Comparison of ENCODE assay signal across 8 mouse cellular contexts in the genomic region with DNA sequence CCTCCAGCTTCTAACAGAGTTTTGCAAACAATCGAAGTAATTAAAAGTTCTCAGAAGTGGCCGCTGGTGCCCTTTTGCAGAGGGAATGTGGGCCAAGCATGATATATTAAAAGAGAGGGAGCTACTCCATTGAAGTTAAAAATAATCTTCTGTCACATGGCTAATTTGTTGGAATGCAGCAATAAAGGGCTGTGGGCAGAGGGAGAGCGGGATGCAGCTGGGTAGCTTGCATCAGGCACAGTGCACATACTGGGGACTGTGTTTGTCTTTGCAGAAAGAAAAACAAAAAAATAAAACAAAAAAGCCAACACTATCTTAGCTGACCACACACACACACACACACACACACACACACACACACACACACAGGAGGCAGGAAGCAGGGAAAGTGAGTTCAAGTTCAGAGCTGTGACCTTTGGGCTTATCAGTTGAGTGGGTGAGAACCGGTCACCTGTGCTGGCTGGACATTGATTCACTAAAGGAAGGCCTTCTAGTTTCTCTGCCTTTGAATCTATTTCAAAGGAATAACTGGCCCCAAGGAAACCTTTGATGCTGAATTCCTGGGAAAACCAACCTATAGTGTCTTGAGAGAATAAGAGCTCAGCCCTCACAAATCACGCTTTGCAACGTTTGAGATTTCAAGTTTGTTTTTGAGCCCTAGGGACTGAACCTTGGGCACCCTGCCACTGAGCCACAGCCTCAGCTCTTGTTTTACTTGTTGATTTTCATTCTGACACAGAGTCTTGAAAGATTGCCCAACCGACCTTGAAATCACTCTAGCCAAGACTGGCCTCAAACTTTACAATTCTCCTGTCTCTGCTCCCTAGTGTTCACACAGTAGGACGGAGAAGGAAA. TPM values are rescaled to one million over a fixed set of nuclear protein-coding genes. Genes with fewer than 3 reads are reported as not detected.
DNase-seq lines count a peak whose midpoint lies in the region; ATAC-seq and TF ChIP-seq lines count a peak whose summit lies in the region.

No protein-coding gene starts in this region.

- peak; percentile 40; the same call in 1 of the 2 replicates for ATAC-seq in liver, embryonic 15.5 days (ENCODE audit: insufficient read depth)
- no peak for ATAC-seq in liver, embryonic 11.5 days (replicated peaks; ENCODE audit: low FRiP score)

- no peak for DNase-seq in liver, embryonic 11.5 days (ENCODE audit: low spot score)
- DNase-seq in kidney, adult 8-10 months, result peak; percentile 81 to 89
- peak; percentile 80 for DNase-seq in ovary, postnatal 36 days (ENCODE audit: low spot score)
- no peak for DNase-seq in retina, postnatal 1 day
- DNase-seq in cerebellum, adult 18-20 months, result no peak
- no peak for DNase-seq in thymus, postnatal 25 days

- 0 out of 2 replicates have a peak, but pooled peaks cover 6% of the 10 kb centered on the region for H3K4me1 ChIP-seq in liver, embryonic 15.5 days (replicated peaks)
- no peaks in the 10 kb centered on the region for H3K4me1 ChIP-seq in liver, embryonic 11.5 days (replicated peaks; ENCODE audit: control insufficient read depth, insufficient read depth, low read length)
- no peaks in the 10 kb centered on the region for H3K4me1 ChIP-seq in cortical plate, adult 2 months (ENCODE audit: control insufficient read depth, insufficient read depth, low read length)

- no peak for TF ChIP-seq CTCF in cortical plate, adult 2 months (IDR thresholded peaks at IDR 0.05; ENCODE audit: extremely low read depth, insufficient read depth, low read length)

- no peaks in the 10 kb centered on the region for H3K9me3 ChIP-seq in liver, embryonic 15.5 days (replicated peaks)
- no peaks in the 10 kb centered on the region for H3K9me3 ChIP-seq in liver, embryonic 11.5 days (ENCODE audit: control insufficient read depth, low read length)

- no peaks in the 10 kb centered on the region for H3K27me3 ChIP-seq in liver, embryonic 15.5 days
- no peaks in the 10 kb centered on the region for H3K27me3 ChIP-seq in liver, embryonic 11.5 days (replicated peaks; ENCODE audit: control insufficient read depth, insufficient read depth, low read length)

- no peak overlapping the region for H3K9ac ChIP-seq in liver, embryonic 15.5 days
- H3K9ac ChIP-seq in liver, embryonic 11.5 days (ENCODE audit: low read depth, low read length), result no peak overlapping the region

- WGBS in liver, embryonic 15.5 days (ENCODE audit: insufficient replicate concordance), result 64% methylated on average over 8 of the region's 8 CpGs
- 70% methylated on average over 8 of the region's 8 CpGs for WGBS in liver, embryonic 11.5 days

- no peaks in the 10 kb centered on the region for H3K36me3 ChIP-seq in liver, embryonic 15.5 days (replicated peaks)
- H3K36me3 ChIP-seq in liver, embryonic 11.5 days (ENCODE audit: control insufficient read depth, insufficient read depth, low read length), result no peaks in the 10 kb centered on the region

- no peak overlapping the region for H3K4me3 ChIP-seq in liver, embryonic 15.5 days (replicated peaks)
- H3K4me3 ChIP-seq in liver, embryonic 11.5 days (ENCODE audit: low read depth, low read length), result no peak overlapping the region
- H3K4me3 ChIP-seq in cortical plate, adult 2 months (ENCODE audit: insufficient read depth, low read length), result no peak overlapping the region

- TF ChIP-seq POLR2A in cortical plate, adult 2 months (IDR thresholded peaks at IDR 0.05; ENCODE audit: extremely low read depth, insufficient read depth, low read length), result no peak

- no peak overlapping the region for H3K27ac ChIP-seq in liver, embryonic 15.5 days (replicated peaks)
- H3K27ac ChIP-seq in liver, embryonic 11.5 days (ENCODE audit: low read depth, low read length), result no peak overlapping the region
- 0 out of 2 replicates have a peak overlapping the region, but pooled peaks have one; percentile 25 for H3K27ac ChIP-seq in cortical plate, adult 2 months (ENCODE audit: insufficient read depth, low read length)

- H3K4me2 ChIP-seq in liver, embryonic 15.5 days, result no peak overlapping the region
- H3K4me2 ChIP-seq in liver, embryonic 11.5 days, result no peak overlapping the region

RNA-seq across cellular contexts. Expression of gene Cyb5b, which starts 21.0 kb away (rescaled TPM):
- 23.8 and 24.5 TPM in 2 replicates for polyA plus RNA-seq in liver, embryonic 15.5 days (2015; fragmentation: Nextera tagmentation; extraction: Ambion mirVana)
- 77.1 and 85.4 TPM in 2 replicates for polyA plus RNA-seq in liver, embryonic 11.5 days (2014; fragmentation: Nextera tagmentation; extraction: Ambion mirVana)
- polyA plus RNA-seq in cortical plate, adult 2 months (2012; rRNA removed), result 104 and 106 TPM in 2 replicates

RNA-seq across cellular contexts. Expression of gene Terf2, which starts 33.1 kb away (rescaled TPM):
- polyA plus RNA-seq in liver, embryonic 15.5 days (2015; fragmentation: Nextera tagmentation; extraction: Ambion mirVana), result 6.4 and 6.8 TPM in 2 replicates
- polyA plus RNA-seq in liver, embryonic 11.5 days (2014; fragmentation: Nextera tagmentation; extraction: Ambion mirVana), result 8.7 and 11.3 TPM in 2 replicates
- 32.8 and 33.3 TPM in 2 replicates for polyA plus RNA-seq in cortical plate, adult 2 months (2012; rRNA removed)

Comparison
In these comparisons a context has a peak if more than half of its experiments do, and no peak if none do; other contexts are left out.
1. DNase-seq: peak in kidney, adult 8-10 months (2 of 2) and ovary, postnatal 36 days (single experiment); none in liver, embryonic 11.5 days (single experiment), retina, postnatal 1 day (single experiment), cerebellum, adult 18-20 months (0 of 2) and thymus, postnatal 25 days (single experiment).